Mouse (Mus musculus) thymus, postnatal 36 days (tissue): ENCODE data around the gene Gm31371.
"Not testable (repeated sequence)": the region's sequence is repeated elsewhere in the genome, so short reads cannot be mapped to it uniquely, and the experiment has no call there.

Source experiments
- DNase-seq, 2 experiments: peaks; one replicate each; pipeline ENCODE4 v3.0.0; 2022; ENCODE audit warnings: mixed read lengths in 2 of 2

Gene Gm31371

GRCm38 (mm10) chr8:19903092-19903491, at the start of gene Gm31371:
Gene Gm31371, plus strand, starts transcription at chr8:19903392.
- DNase-seq = not testable (repeated sequence)

GRCm38 (mm10) chr8:19906425-19907055, 3.3 kb downstream of the Gm31371 start:
- DNase-seq = not testable (repeated sequence)

- DNase-seq = peak in 1 of 2 experiments; percentile 4
These were observed 5.7 kb downstream of the Gm31371 start for GRCm38 (mm10) chr8:19908841-19909321.

- not testable (repeated sequence) for DNase-seq
These were observed 15.9 kb downstream of the Gm31371 start for GRCm38 (mm10) chr8:19919086-19919485.

GRCm38 (mm10) chr8:19934274-19934673, 31.1 kb downstream of the Gm31371 start:
- DNase-seq = not testable (repeated sequence)

- not testable (repeated sequence) for DNase-seq
These were observed 32.4 kb downstream of the Gm31371 start for GRCm38 (mm10) chr8:19935541-19936030.

GRCm38 (mm10) chr8:19960935-19961334, 57.7 kb downstream of the Gm31371 start:
- DNase-seq = no peak

- DNase-seq = peak; percentile 3 to 4
These were observed 60.6 kb downstream of the Gm31371 start for GRCm38 (mm10) chr8:19963766-19964165.

- DNase-seq = peak; percentile 12
These were observed 65.0 kb downstream of the Gm31371 start for GRCm38 (mm10) chr8:19968151-19968550.

- DNase-seq = not testable (repeated sequence)
These were observed 72.0 kb downstream of the Gm31371 start for GRCm38 (mm10) chr8:19975237-19975636.
